Mouse (Mus musculus): Measurements from ENCODE around the gene Tbc1d20. TPM values are rescaled to one million over a fixed set of nuclear protein-coding genes. Genes with fewer than 3 reads are reported as not detected.

Tbc1d20 gene
- polyA plus RNA-seq, 1 experiment from 2014 or later = 30.3 TPM

DNA sequence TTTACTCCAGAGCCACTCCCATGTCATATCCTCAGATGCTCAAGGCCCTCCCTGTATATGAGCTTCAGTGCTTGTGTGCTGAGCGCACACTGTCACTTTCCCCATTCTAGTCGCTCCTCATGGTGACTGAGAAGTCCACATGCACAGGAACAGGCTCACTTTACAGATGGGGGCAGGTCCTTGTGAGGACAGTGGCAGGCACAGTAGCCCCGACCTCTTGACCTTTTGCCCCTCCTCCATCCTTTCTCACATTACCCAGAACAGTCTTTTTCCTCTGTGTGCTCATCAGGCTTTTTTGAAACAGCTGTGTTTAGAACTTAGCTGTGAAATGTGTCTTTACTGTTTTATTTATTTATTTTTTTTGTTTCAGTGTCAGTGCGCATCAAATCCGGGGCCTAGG is 10.2 kb downstream of the Tbc1d20 start:
- DNase-seq (ENCODE audit: low spot score) = no peak
- no peaks in the 10 kb centered on the region for H3K9me3 ChIP-seq (replicated peaks)
- 60% methylated on average over 5 of the region's 5 CpGs for WGBS
- H3K27ac ChIP-seq (replicated peaks) = no peak overlapping the region
- peaks cover 68% of the 10 kb centered on the region for H3K36me3 ChIP-seq
- no peaks in the 10 kb centered on the region for H3K27me3 ChIP-seq (ENCODE audit: low read depth, poor library complexity, severe bottlenecking)
- no peak overlapping the region for H3K4me3 ChIP-seq
- no peaks in the 10 kb centered on the region for H3K4me1 ChIP-seq

DNA sequence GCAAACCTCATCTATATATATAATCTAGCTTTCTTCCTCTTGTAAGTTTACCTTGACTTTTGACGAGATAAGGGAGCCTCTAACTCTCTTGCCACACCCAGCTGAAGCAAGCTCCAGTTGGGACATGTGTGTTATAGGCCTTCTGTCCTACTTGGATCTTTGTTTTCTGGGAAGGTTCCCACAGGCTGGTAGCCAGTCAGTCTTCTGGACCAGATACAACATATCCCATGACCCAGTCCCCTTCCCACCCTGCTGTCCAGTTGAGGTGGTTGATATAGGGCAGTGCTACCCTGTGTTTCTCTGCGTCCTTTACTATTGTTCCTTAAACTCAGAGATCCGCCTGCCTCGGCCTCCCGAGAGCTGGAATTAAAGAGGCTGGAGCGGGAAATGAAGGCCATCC is 11.9 kb downstream of the Tbc1d20 start:
- H3K4me3 ChIP-seq = no peak overlapping the region
- H3K9me3 ChIP-seq (replicated peaks) = no peaks in the 10 kb centered on the region
- no peaks in the 10 kb centered on the region for H3K27me3 ChIP-seq (ENCODE audit: low read depth, poor library complexity, severe bottlenecking)
- H3K27ac ChIP-seq (replicated peaks) = no peak overlapping the region
- 95% methylated on average over 6 of the region's 6 CpGs for WGBS
- DNase-seq (ENCODE audit: low spot score) = no peak
- H3K36me3 ChIP-seq = peaks cover 85% of the 10 kb centered on the region
- H3K4me1 ChIP-seq = no peaks in the 10 kb centered on the region

DNA sequence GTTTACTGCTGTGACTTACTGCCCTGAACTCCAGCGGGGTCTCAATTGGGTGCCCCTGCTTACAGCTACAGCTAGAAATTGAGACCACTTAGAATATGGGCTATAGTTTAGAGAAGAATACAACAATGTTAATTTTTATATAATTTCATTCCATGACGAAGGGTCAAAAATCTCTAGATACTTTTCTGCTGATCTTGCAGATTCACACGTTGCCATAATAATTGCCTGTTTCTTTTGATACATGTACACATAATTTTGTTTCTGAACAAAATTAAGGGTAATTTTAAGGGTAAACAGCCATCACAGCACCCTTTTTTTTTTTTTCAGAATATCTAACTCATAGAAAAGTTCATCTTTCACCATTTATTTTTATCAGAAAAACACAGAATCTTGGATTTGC is 13.6 kb downstream of the Tbc1d20 start:
- WGBS = 92% methylated on average over 3 of the region's 3 CpGs
- DNase-seq (ENCODE audit: low spot score) = no peak
- H3K4me1 ChIP-seq = no peaks in the 10 kb centered on the region
- H3K27ac ChIP-seq (replicated peaks) = no peak overlapping the region
- no peaks in the 10 kb centered on the region for H3K27me3 ChIP-seq (ENCODE audit: low read depth, poor library complexity, severe bottlenecking)
- peaks cover 98% of the 10 kb centered on the region for H3K36me3 ChIP-seq
- H3K9me3 ChIP-seq (replicated peaks) = no peaks in the 10 kb centered on the region
- H3K4me3 ChIP-seq = no peak overlapping the region

DNA sequence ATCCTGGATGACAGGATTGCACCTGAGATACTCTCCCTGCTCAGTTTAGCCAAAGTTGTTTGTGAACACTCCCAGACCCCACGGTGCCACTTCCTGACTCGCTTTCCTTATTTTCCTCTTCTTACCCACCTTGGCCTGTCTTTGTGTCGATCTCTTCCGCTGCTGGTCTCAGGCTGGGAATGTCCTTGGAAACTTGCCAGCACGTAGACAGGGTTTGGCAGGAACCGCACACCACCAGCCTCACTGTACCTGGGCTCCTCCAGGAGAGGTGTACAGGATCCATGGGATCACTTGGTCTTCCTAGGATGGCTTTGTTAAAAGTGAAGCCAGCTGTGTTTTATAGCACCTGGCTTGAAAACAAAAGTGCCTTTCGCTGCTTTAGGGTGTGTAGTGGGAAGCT is 19.4 kb downstream of the Tbc1d20 start:
- Histone ChIP-seq H3K4me1 (no peaks in the 10 kb centered on the region), H3K4me3 (no peak overlapping the region), H3K36me3 (peaks cover 99% of the 10 kb centered on the region), H3K9me3 (replicated peaks) (no peaks in the 10 kb centered on the region), H3K27me3 (ENCODE audit: low read depth, poor library complexity, severe bottlenecking) (no peaks in the 10 kb centered on the region), H3K27ac (replicated peaks) (no peak overlapping the region)
- WGBS = 94% methylated on average over 7 of the region's 7 CpGs
- DNase-seq (ENCODE audit: low spot score) = no peak

DNA sequence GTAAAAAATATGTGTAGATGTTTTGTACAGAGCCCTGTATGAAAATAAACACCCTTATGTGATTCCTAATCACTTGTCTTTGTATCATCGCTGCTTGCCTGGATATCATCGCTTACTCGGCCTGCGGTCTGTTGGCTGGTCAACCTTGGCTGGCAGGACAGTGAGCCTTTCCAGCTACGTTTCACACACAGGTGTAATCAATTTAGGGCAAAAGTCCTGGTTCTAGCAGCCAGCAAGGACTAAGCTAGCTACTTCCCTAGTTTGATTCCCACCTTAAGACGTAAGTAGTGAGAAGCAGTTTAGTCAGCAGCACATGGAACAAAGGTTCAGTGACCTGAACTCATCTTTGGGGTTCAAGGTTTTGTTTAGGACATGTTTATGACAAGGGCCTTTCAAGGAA is 20.3 kb downstream of the Tbc1d20 start:
- DNase-seq (ENCODE audit: low spot score) = no peak
- Histone ChIP-seq H3K4me1 (no peaks in the 10 kb centered on the region), H3K9me3 (replicated peaks) (no peaks in the 10 kb centered on the region), H3K36me3 (peaks cover 99% of the 10 kb centered on the region), H3K27ac (replicated peaks) (no peak overlapping the region), H3K4me3 (no peak overlapping the region), H3K27me3 (ENCODE audit: low read depth, poor library complexity, severe bottlenecking) (no peaks in the 10 kb centered on the region)
- WGBS = 92% methylated on average over 6 of the region's 6 CpGs

DNA sequence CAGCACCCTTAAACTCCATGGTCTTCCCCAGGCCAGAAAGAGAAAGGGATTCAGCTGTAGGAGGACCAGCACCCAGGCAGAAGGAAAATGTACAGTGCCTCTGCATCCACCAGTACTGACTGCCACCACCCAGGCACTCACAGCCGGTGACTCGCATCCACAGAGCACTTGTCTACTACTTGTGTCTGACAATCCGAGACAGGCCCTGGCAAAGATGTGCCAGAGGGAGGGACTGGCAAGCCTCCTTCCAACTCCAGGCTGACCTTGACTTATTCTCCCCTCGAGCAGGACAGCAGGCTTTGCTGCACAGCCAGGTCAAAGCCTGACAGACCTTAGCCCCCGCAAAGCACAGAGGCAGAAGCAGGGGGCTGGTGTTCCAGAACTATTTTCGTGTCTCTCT is 23.4 kb downstream of the Tbc1d20 start:
- H3K27ac ChIP-seq (replicated peaks) = no peak overlapping the region
- 90% methylated on average over 6 of the region's 6 CpGs for WGBS
- H3K4me3 ChIP-seq = no peak overlapping the region
- no peak for DNase-seq (ENCODE audit: low spot score)
- peaks cover 99% of the 10 kb centered on the region for H3K36me3 ChIP-seq
- no peaks in the 10 kb centered on the region for H3K27me3 ChIP-seq (ENCODE audit: low read depth, poor library complexity, severe bottlenecking)
- H3K4me1 ChIP-seq = no peaks in the 10 kb centered on the region
- H3K9me3 ChIP-seq (replicated peaks) = no peaks in the 10 kb centered on the region

DNA sequence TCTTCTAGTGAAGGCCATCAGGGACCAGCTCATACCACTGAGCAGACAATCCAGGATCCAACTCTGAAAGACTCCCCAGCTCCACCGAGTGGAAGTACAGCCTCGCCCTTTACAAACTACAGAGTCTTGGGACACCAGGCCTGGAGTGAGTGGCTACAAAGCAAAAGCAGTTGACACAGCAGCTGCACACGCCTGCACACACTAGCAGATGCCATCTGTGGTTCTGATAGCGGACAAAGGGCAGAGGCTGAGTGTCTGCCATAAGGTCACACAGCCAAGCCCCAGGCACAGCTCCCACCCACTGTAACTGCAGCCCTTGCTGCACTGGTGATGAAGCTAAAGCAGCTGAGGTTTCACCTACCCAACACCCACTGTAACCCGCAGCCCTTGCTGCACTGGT is 27.9 kb downstream of the Tbc1d20 start:
- Histone ChIP-seq H3K36me3 (peaks cover 99% of the 10 kb centered on the region), H3K4me3 (no peak overlapping the region), H3K9me3 (replicated peaks) (no peaks in the 10 kb centered on the region), H3K27me3 (ENCODE audit: low read depth, poor library complexity, severe bottlenecking) (no peaks in the 10 kb centered on the region), H3K4me1 (no peaks in the 10 kb centered on the region), H3K27ac (replicated peaks) (no peak overlapping the region)
- DNase-seq (ENCODE audit: low spot score) = no peak
- 85% methylated on average over 5 of the region's 5 CpGs for WGBS

DNA sequence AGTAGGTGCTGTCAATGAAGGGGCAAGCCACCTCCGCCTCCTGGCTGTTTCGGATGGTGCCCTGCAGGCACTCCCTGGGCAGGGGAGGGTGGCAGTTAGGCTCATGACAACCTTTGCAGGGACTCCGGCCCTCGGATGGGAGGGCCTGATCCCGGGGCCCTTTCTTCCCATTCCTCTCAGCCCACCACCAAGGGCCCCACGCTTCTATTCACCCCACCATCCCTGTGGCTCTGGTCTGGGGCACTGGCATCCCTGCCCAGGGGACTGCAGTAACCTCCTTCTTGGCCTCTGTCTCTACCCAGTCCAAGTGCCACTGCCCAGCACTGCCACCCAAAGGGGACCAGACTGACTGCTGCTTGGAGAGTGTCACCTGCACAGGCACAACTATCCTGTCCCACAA is 28.6 kb downstream of the Tbc1d20 start:
- no peak for DNase-seq (ENCODE audit: low spot score)
- no peak overlapping the region for H3K27ac ChIP-seq (replicated peaks)
- WGBS = 95% methylated on average over 6 of the region's 6 CpGs

DNA sequence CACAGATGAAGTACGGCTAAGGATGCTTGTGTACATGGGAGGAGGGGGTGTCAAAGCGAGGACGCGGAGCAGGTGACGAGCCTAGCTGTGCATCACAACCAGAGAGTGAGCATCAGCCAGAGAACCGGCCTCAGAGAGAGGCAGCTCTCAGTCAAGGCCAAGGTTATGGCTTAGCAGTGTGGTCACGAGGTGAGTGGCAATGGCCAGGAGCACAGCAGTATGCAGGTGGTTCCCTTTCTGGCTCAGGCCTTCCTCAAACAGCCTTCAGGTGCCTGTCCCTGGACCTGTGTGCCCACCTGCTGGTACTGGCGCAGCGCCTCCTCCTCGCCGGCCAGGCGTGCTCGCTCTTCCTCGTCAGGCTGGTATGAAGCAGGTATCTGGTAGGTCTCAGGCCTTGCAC is 30.3 kb downstream of the Tbc1d20 start:
- no peak for DNase-seq (ENCODE audit: low spot score)
- H3K36me3 ChIP-seq = peaks cover 100% of the 10 kb centered on the region
- 94% methylated on average over 14 of the region's 14 CpGs for WGBS
- no peaks in the 10 kb centered on the region for H3K27me3 ChIP-seq (ENCODE audit: low read depth, poor library complexity, severe bottlenecking)
- H3K4me3 ChIP-seq = no peak overlapping the region
- no peak overlapping the region for H3K27ac ChIP-seq (replicated peaks)
- H3K9me3 ChIP-seq (replicated peaks) = no peaks in the 10 kb centered on the region
- no peaks in the 10 kb centered on the region for H3K4me1 ChIP-seq

More for the DNA sequence above, 28.6 kb downstream of the Tbc1d20 start:
- H3K4me3 ChIP-seq = no peak overlapping the region
- no peaks in the 10 kb centered on the region for H3K9me3 ChIP-seq (replicated peaks)
- no peaks in the 10 kb centered on the region for H3K4me1 ChIP-seq
- peaks cover 99% of the 10 kb centered on the region for H3K36me3 ChIP-seq
- no peaks in the 10 kb centered on the region for H3K27me3 ChIP-seq (ENCODE audit: low read depth, poor library complexity, severe bottlenecking)

DNA sequence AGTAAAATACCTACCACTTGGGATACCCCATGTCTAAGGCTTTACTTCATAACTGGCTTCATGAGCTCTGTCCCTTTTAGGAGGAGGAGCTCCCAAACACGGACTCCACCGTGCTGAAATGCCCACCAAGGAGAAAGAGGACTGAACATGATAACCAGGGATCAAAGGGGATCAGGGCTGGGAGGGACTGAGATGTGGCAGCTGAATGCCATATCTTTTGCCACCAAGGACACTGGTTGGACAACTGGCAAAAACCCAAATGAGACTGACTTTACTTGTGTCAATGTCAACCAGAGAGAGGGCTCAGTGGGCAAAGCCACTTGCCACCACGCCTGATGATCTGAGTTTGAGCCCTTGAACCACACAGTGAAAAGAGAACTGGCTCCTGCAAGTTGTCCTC is 31.2 kb downstream of the Tbc1d20 start:
- H3K9me3 ChIP-seq (replicated peaks) = no peaks in the 10 kb centered on the region
- 92% methylated on average over 3 of the region's 3 CpGs for WGBS
- peaks cover 100% of the 10 kb centered on the region for H3K36me3 ChIP-seq
- no peak for DNase-seq (ENCODE audit: low spot score)
- H3K27me3 ChIP-seq (ENCODE audit: low read depth, poor library complexity, severe bottlenecking) = no peaks in the 10 kb centered on the region
- H3K4me1 ChIP-seq = no peaks in the 10 kb centered on the region
- no peak overlapping the region for H3K4me3 ChIP-seq
- H3K27ac ChIP-seq (replicated peaks) = no peak overlapping the region

DNA sequence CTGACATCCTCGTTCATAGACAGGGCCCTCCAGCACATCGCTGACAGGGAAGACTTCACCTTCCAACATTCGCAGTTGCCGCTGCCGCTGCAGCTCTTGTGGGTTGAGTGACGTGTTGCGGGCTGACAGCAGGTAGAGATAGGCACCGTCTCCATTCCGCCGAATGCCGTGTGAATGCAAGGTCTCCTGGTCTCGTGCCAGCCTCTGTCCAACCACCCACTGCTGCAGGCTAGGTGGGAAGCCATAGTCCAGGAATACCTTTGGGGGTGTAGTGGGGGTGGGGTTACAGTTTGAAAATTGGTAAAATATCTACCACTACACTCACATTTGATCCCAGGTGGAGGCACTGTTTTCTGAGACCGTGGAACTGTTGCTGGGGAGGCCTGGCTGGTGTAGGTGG is 32.5 kb downstream of the Tbc1d20 start:
- WGBS = 93% methylated on average over 13 of the region's 13 CpGs

DNA sequence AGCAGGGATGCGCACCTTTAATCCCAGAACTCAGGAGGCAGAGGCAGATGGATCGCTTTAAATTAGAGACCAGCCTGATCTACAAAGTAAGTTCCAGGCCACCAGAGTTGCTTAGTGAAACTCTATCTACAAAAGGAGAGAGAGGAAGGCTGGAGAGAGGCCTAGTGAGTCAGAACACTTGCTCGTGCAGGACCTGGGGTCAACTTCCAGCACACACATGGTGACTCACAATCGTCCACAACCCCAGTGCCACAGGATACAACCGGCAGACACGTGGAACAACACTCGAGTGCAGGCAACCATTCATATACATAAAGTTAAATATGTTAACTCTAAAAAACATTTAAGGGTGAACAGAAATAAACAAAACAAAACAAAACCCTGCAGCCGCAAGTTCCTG is 33.0 kb downstream of the Tbc1d20 start:
- peaks cover 16% of the 10 kb centered on the region for H3K4me1 ChIP-seq
- no peak overlapping the region for H3K4me3 ChIP-seq
- DNase-seq (ENCODE audit: low spot score) = no peak
- no peak overlapping the region for H3K27ac ChIP-seq (replicated peaks)
- H3K9me3 ChIP-seq (replicated peaks) = no peaks in the 10 kb centered on the region
- no peaks in the 10 kb centered on the region for H3K27me3 ChIP-seq (ENCODE audit: low read depth, poor library complexity, severe bottlenecking)
- WGBS = 89% methylated on average over 8 of the region's 8 CpGs
- H3K36me3 ChIP-seq = peaks cover 93% of the 10 kb centered on the region

More for the DNA sequence above, 32.5 kb downstream of the Tbc1d20 start:
- DNase-seq (ENCODE audit: low spot score) = no peak
- no peak overlapping the region for H3K27ac ChIP-seq (replicated peaks)
- peaks cover 11% of the 10 kb centered on the region for H3K4me1 ChIP-seq
- H3K9me3 ChIP-seq (replicated peaks) = no peaks in the 10 kb centered on the region
- no peaks in the 10 kb centered on the region for H3K27me3 ChIP-seq (ENCODE audit: low read depth, poor library complexity, severe bottlenecking)
- peaks cover 98% of the 10 kb centered on the region for H3K36me3 ChIP-seq
- no peak overlapping the region for H3K4me3 ChIP-seq

DNA sequence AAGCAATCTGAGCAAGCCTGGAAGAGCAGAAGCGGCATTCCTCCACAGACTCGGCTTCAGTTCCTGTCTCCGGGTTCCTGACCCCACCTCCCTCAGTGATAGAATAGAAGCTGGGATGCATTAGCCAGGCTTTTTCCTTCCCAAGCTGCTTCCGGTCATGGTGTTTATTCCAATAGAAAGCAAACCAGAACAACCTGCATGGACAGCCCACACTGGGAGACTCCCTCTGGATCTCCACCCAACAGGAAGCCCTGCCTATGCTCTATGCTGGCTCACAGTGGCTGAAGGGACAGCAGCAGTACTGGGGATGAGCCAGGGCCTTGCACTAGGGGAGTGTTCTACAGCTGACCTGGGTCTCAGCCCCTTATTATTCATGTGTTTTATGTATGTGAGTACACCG is 34.4 kb downstream of the Tbc1d20 start:
- DNase-seq (ENCODE audit: low spot score) = no peak
- H3K4me1 ChIP-seq = peaks cover 21% of the 10 kb centered on the region
- H3K36me3 ChIP-seq = peaks cover 79% of the 10 kb centered on the region
- no peaks in the 10 kb centered on the region for H3K9me3 ChIP-seq (replicated peaks)
- H3K27me3 ChIP-seq (ENCODE audit: low read depth, poor library complexity, severe bottlenecking) = no peaks in the 10 kb centered on the region
- WGBS = 88% methylated on average over 5 of the region's 5 CpGs
- H3K4me3 ChIP-seq = no peak overlapping the region
- no peak overlapping the region for H3K27ac ChIP-seq (replicated peaks)

DNA sequence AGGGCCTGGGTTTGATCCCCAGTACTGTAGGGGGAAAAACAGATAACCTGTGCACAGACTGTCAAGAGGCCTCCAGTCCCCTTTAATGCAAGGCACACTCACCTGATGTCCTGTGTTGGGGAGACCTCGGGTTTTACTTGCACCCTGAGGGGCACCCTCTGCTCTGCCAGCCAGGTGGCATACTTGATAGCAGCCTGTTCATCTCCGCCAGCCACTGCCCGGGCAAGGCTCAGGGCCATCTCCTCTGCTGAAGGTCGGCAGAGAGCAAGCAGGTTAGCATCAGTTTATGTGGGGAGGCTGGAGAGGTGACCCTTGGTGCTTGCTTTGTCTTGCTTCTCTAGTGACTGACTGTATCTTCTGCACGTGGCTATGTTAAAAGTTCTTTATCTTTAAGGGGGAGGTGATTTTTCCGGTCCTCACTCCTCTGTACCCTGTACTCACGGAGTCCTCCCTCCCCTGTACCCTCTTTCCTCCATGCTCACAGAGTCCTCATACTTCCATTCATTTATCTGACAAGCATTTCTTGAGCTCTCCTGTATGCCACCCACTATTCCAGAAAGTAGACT is 37.3 kb downstream of the Tbc1d20 start:
- no peak for DNase-seq (ENCODE audit: low spot score)
- Histone ChIP-seq H3K4me3 (peak overlapping the region; percentile 87), H3K9me3 (replicated peaks) (no peaks in the 10 kb centered on the region), H3K27ac (replicated peaks) (no peak overlapping the region; the same call in 1 of the 2 replicates), H3K36me3 (peaks cover 50% of the 10 kb centered on the region), H3K27me3 (ENCODE audit: low read depth, poor library complexity, severe bottlenecking) (0 out of 2 replicates have a peak, but pooled peaks cover 5% of the 10 kb centered on the region), H3K4me1 (peaks cover 34% of the 10 kb centered on the region)
- WGBS = 77% methylated on average over 7 of the region's 7 CpGs
